Mouse (Mus musculus) cerebellum, adult 11-12 months (tissue): Measurements from ENCODE around the gene Slc44a4.
"Not testable (repeated sequence)": the region's sequence is repeated elsewhere in the genome, so short reads cannot be mapped to it uniquely, and the experiment has no call there.

Experiments
- DNase-seq: peaks from one replicate; pipeline ENCODE4 v3.0.0; 2022

The Slc44a4 gene

DNA sequence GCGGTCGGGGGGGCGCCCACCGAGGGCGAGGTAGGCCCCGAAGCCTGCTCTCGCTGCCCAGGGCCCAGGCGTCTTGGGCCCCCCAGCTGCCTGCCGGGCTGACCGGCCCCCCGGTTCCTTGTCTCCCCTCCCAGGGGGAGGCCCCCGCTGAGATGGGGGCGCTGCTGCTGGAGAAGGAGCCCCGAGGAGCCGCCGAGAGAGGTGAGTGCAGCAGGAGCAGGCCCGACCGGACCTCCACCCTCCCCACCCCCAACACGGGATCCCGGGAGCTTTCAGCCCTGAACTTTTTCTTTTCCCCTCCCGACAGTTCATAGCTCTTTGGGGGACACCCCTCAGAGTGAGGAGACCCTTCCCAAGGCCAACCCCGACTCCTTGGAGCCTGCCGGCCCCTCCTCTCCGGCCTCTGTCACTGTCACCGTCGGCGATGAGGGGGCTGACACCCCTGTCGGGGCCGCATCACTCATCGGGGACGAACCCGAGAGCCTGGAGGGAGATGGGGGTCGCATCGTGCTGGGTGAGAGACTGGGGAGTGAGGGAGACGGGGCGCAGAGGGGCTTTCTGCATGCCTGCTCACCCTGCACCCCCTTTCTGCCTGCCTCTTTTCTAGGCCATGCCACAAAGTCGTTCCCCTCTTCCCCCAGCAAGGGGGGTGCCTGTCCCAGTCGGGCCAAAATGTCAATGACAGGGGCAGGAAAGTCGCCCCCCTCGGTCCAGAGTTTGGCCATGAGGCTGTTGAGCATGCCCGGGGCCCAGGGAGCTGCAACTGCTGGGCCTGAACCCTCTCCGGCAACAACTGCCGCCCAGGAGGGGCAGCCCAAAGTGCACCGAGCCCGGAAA is 15.0 kb upstream of the Slc44a4 start:
- DNase-seq: peak; percentile 78

DNA sequence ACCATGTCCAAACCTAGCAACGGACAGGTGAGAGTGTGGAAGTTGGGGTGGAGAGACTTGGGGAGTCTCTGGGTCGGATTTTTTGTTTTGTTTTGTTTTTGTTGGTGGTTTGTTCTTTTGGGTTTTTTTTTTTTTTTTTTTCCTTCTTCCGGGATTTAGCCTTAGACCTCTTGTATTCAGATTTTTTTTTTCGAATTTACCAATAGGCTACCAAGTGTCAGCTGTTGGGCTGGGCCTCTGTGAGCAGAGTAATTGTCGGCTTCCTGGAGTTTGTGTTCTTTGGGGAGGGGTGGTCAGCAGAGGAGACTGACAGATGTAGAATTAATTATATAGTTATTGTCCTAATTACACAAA is 14.4 kb upstream of the Slc44a4 start:
- DNase-seq: no peak

DNA sequence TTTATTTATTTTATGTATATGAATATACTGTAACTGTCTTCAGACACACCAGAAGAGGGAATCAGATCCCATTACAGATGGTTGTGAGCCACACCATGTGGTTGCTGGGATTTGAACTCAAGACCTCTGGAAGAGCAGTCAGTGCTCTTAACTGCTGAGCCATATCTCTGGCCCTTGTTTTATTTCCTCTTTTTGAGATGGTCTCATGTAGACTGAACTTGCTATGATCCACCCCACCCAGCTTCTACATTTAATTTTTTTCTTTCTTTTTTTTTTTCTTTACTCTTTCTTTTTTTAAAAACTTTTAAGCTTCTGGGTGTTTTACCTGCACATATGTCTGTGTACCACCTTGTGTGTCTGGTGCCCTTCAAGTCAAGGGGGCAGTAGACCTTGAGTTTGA is 13.4 kb upstream of the Slc44a4 start:
- not testable (repeated sequence) for DNase-seq

DNA sequence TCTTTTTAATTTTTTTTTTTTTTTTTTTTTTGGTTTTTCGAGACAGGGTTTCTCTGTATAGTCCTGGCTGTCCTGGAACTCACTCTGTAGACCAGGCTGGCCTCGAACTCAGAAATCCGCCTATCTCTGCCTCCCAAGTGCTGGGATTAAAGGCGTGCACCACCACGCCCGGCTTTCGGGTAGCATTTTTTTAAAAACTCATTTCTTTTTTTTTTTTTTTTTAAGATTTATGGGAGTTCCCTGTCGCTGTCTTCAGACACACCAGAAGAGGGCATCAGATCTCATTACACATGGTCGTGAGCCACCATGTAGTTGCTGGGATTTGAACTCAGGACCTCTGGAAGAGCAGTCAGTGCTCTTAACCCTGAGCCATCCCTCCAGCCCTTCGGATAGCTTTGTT is 12.3 kb upstream of the Slc44a4 start:
- DNase-seq: not testable (repeated sequence)

DNA sequence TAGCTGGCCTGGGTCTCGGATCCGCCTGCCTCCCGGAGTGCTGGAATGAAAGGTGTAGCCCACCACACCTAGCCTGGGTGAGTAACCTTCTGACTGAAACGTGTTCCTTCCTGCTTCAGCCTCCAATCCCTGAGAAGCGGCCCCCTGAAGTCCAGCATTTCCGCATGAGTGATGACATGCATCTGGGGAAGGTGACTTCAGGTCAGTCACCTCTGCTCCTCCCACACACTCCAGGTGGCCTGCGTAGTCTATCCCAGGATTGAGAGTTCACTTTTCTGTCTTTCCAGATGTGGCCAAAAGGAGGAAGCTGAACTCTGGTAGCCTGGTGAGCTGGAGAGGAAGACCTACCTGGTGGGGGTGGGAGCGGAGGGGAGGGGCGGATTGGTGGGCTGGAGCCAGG is 11.4 kb upstream of the Slc44a4 start:
- no peak for DNase-seq

DNA sequence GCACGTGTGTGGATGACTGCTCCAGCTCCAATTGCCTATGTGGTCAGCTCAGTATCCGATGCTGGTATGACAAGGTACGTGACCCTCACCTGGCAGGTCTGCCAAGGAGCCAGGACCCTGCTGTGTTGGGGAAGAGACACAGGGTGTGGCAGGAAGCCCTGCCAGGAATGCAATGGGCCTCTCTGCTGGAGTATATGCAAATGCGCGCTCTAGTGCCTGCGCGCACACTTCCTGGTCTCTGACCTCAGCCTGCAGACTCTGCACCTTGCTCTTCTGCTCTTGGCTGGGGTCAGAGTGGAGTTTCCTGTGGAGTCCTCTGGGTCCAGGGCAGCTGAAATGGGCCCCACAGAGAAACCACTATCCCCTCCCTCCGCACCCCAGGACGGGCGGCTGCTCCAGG is 3.3 kb upstream of the Slc44a4 start:
- DNase-seq: no peak

- peak; percentile 61 for DNase-seq
Observed at GRCm38 (mm10) chr17:34911945-34912351, 2.3 kb upstream of the Slc44a4 start.

DNA sequence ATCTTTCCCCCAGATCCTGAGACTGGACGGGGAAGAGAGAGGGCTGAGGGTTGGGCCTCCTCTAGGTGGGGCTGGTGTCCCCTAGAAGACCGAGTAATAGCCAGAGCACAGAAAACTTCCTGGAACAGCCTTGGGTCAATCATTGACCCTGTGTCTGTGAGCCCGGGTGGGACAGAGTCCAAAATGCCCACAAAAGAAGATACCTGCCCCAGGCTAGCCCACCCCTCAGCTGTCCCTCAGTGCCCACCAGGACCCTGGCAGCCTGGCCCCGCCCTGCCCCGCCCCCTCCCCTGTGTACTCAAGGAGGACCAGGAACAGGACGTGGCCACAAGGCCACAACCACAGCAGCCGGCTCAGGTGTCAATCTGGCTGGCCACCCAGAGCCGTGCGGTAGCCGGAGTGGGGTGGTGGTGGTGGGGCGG is 1.2 kb downstream of the Slc44a4 start:
- DNase-seq: no peak

DNA sequence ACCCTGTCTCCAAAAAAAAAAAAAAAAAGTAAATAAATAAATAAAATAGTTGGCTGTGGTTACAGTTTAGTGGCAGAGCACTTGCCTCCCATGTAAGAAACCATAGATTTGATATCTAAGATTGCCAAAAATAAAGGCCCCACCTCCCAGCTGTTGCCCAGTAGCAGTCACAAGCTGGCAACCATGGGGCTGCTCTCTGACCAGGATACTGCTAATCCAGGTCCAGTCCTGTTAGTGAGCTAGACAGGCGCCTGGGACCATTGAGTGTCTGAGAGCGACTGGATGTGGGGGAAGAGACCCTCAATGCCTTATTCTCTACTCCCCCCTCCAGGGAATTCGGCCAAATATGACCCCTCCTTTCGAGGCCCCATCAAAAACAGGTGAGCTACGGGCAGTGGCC is 2.0 kb downstream of the Slc44a4 start:
- no peak for DNase-seq

- no peak for DNase-seq
Observed at GRCm38 (mm10) chr17:34917188-34917587, 2.9 kb downstream of the Slc44a4 start.

GRCm38 (mm10) chr17:34922939-34923338 is 8.7 kb downstream of the Slc44a4 start:
- no peak for DNase-seq

DNA sequence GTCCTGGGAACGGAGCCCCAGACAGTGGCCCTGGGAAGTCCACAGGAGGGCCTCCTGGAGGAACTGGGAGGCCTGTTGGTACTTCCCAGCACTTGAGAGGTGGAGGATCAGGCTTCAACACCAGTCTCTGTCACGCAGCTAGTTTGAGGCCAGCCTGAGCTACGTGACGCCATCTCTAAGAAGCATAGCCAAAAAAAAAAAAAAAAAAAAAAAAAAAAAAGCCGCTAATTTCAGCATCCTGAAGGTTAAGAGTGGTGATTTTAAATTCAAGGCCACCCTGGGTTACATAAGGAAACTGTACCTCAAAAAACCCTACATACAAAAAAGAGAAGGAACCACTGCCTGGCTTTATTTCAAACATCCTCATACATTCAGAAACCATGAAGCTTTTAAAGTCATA is 10.0 kb downstream of the Slc44a4 start:
- no peak for DNase-seq

DNA sequence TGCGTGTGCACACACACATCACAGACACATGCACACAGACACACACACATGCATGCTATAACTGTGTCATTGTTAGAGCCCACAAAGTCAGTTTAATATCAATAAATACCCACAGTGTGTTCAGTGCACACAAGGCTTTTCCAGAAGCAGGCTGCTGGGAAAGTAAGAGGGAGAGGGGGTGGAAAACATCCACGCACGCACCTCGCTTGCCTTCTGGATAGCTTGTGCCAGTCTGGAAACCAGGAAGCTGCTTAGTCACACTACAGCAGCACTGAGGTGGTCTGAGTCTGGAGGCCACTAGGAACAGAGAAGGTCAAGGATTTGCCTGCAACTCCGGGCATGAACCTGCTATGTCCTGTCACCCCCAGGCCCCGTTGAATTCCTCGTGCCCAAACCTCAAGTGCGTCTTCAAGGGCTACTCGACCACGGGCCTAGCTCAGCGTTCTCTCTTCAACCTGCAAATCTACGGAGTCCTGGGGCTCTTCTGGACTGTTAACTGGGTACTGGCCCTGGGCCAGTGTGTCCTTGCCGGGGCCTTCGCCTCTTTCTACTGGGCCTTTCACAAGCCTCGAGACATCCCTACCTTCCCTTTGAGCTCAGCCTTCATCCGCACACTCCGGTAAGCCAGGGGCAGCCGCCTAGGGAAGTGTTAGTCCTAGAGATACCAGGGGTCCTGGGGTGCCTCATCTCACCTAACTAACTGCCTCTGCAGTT is 13.2 kb downstream of the Slc44a4 start:
- DNase-seq: no peak

DNA sequence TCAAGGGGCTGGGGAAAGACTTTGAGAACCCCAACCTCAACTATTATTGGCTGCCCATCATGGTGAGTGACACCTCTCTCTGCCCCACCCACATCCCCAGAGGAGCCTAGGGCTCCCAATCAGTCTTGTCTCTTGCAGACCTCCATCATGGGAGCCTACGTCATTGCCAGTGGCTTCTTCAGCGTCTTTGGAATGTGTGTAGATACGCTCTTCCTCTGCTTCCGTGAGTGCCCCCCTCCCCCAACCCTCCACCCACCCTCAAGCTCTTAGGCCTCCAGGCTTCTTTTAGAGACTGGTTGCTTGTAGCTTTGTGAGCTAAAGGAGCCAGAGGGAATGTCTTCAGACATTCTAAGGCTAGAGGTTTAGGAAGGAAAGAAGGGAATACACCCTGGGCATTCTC is 14.6 kb downstream of the Slc44a4 start:
- no peak for DNase-seq

GRCm38 (mm10) chr17:34931061-34931734 is 16.9 kb downstream of the Slc44a4 start, which contains the start of gene Neu1:
Neu1 (plus strand) TSS chr17:34931253.
- DNase-seq: peak; percentile 99

DNA sequence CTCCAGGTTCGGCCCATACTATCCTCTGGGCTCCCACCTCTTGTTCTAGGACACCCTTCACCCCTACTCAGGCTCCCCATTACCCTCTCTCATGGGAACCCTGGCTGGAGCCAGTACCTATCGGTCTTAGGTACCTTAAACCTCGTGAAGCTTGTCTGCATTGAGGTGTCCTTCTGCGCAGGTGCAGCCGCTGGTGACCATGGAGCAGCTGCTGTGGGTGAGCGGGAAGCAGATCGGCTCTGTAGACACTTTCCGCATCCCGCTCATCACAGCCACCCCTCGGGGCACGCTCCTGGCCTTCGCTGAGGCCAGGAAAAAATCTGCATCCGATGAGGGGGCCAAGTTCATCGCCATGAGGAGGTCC is 17.5 kb downstream of the Slc44a4 start:
- no peak for DNase-seq

DNA sequence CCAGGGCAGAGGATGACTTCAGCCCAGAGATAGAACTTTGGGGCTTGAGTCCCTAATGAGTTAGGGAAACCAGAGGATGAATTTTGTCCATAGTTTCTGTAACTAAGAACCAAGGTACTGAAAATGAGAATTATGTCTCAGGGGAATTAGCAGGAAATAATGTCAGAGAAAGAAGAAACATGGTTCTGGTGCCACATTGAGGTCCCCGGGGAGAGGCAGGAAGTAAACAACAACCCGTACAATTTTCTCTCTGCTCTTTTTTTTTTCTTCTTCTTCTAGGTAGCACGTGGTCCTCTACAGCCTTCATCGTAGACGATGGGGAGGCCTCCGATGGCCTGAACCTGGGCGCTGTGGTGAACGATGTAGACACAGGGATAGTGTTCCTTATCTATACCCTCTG is 18.0 kb downstream of the Slc44a4 start:
- DNase-seq: no peak

- peak; percentile 25 for DNase-seq
Observed at GRCm38 (mm10) chr17:34934031-34934430, 19.8 kb downstream of the Slc44a4 start.

DNA sequence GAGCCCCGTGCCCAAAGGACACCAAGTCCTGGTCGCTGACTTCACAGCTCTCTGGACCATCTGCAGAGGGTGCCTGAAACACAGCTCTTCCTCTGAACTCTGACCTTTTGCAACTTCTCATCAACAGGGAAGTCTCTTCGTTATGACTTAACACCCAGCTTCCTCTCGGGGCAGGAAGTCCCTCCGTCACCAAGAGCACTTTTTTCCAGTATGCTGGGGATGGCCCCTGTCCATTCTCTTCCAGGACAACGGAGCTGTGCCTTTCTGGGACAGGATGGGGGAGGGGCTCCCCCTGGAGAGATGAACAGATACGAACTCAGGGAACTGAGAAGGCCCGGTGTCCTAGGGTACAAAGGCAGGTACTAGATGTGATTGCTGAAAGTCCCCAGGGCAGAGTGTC is 20.6 kb downstream of the Slc44a4 start:
- no peak for DNase-seq

DNA sequence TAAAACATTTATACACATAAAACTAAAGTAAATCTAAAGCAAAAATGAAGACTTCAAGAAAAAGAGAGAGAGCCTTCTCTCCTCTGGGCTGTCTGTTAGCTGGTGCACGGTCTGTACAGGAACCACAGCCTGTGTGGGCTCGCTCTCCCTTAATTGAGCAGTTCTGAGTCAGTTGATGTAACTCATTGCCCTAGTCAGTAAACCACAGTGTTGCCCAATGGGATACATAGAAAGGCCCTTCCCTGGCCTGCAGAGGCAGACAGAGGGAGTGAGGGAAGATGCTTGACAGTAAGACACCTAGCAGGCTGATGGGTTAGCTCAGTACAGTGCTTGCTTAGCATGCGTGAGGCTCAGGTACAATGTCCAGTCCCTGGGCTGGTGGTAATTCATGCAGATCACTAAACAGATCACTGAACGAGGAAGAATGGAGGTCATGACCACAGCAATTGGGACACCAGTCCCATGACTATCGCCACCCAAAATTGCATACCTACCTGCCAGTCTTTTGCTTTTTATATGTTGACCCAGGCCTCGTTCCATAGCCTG is 23.8 kb downstream of the Slc44a4 start:
- no peak for DNase-seq

- no peak for DNase-seq
Observed at GRCm38 (mm10) chr17:34941344-34942041, 27.2 kb downstream of the Slc44a4 start.

DNA sequence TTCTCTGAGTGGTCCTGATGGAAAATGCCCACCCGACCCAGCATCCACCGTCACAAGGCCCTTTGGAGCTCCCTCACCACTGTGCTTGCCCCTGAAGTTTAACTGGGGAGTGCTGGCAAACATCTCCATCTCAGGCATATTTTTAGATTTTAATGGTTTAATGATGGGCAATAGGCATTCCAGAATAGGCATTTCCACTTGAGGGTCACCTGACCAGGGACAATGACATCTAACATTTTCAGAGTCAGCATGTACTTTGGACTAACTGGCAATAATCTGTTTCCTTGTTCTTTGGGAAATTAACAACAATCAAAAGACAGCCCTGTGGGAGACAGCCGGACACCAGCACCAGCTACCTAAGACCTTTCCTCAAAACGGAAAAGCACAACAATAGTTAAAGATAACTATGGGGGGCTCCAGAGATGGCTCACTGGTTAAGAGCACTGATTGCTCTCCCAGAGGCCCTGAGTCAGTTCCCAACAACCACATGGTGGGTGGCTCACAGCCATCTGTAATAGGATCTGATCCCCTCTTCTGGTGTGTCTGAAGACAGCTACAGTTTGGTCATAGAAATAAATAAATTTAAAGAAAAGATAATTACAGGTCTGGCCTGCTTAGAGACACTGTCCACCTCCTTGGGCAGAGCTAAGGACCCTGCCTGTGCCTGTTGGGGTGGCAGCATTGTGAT is 29.0 kb downstream of the Slc44a4 start:
- no peak for DNase-seq
